Mouse (Mus musculus) splenic B cell, adult 2 months (primary cell): ENCODE measurements at regions not wholly inside any gene's neighbourhood (a gene's known extent, or its start where the extent isn't known, plus 50 kb on each side); places are given as distances from the start of the nearest gene placed in this dataset.

Experiments used
- DNase-seq: peaks from one replicate; pipeline ENCODE4 v3.0.0-alpha.2; 2011; ENCODE audit warnings: low read depth, low spot score
- H3K27me3 ChIP-seq: 2 replicates; pipeline ENCODE4 v1.6.1; 2012; ENCODE audit warnings: mild to moderate bottlenecking, low read length, moderate library complexity, mixed read lengths; ENCODE audit not compliant: control insufficient read depth, poor library complexity, insufficient read depth, severe bottlenecking
- H3K36me3 ChIP-seq: 2 replicates; pipeline ENCODE4 v1.6.1; 2012; ENCODE audit warnings: mild to moderate bottlenecking, low read length, moderate library complexity, mixed read lengths; ENCODE audit not compliant: control insufficient read depth, poor library complexity, insufficient read depth, severe bottlenecking

DNA sequence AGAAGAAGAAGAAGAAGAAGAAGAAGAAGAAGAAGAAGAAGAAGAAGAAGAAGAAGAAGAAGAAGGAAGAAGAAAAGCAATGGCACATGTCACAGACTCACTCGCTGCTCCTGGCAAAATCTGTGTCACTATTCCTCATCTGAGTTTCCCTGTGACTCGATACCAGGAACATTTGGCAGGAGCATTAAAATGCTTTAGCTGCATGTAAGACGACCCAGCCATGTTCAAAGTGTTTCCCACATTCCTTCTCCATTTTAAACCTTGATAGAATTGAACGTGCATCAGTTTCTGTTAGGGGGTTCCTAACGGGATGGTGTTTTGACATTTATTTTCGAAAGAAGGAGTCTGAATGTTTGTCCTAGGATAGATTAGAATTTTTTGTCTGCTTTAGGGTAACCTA, 51.2 kb upstream of the Pja2 start:
- Histone ChIP-seq H3K27me3 (no peaks in the 10 kb centered on the region), H3K36me3 (no peaks in the 10 kb centered on the region)
- no peak for DNase-seq

DNA sequence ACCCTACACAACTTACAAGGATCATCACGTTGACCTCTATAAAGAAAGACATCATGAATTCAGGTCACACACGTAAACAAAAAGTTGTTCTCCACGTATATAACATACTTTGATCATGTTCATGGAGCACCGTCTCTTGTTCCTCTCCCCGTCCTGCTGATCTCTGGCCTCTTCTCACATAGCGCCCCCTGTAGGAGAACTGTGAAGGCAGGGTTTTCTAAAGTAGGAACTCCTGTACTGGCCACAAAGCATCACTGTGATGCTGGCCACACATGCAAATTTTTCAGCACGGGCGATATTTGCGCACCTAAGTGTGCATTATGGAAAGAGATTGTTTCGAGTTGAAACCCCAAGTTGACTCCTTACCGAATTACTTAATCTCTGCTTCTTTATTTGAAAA, 51.9 kb upstream of the Pja2 start:
- Histone ChIP-seq H3K36me3 (no peaks in the 10 kb centered on the region), H3K27me3 (no peaks in the 10 kb centered on the region)
- no peak for DNase-seq

DNA sequence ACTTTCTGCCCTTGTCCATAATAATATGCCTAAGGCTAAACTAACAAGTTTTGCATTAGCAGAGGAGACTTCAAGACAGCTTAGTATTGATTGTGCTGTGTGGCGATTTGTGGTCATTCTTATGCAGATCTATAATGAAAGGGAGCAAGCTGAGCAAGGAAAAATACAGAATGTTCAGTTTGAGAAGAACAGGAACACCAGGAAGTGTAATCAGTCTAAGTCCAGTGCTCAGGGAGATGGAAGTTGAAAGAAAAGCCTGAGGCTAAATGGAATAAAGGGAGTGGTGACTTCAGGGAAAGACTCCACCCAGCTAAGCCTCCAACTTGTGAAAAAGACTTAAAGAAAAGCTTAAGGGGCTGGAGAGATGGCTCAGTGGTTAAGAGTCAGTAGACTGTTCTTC, 58.6 kb upstream of the Pja2 start:
- H3K27me3 ChIP-seq, result no peaks in the 10 kb centered on the region
- H3K36me3 ChIP-seq, result no peaks in the 10 kb centered on the region
- no peak for DNase-seq

DNA sequence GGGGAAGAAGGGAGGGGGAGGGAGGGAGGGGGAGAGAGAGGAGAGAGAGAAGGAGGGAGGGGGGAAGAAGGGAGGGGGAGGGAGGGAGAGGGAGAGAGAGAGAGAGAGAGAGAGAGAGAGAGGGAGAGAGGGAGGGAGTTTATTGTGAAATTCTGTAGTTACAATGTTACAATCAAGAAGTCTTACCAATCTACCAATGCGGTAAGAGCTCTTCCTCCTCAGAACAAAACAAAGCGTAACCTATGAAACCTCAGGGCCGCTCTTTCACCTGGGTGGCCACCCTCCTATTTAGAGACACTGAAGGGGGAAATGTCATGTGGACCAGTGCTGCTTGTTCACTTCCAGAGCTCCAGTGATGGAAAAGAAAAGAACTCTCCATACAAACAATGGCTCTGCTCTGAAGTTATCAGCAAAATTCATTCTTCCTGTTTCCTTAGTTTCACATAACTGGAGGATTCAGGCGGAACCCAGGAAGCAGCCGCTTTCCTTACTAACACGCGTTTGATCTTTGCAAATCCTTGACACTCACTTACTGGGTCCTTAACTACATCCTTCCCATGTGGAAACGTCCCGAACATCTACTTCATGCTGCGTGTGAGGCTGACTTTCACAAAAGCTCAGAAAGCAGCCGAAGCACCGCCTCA, 65.7 kb upstream of the Pja2 start:
- no peak for DNase-seq
- no peaks in the 10 kb centered on the region for H3K36me3 ChIP-seq
- H3K27me3 ChIP-seq, result no peaks in the 10 kb centered on the region

DNA sequence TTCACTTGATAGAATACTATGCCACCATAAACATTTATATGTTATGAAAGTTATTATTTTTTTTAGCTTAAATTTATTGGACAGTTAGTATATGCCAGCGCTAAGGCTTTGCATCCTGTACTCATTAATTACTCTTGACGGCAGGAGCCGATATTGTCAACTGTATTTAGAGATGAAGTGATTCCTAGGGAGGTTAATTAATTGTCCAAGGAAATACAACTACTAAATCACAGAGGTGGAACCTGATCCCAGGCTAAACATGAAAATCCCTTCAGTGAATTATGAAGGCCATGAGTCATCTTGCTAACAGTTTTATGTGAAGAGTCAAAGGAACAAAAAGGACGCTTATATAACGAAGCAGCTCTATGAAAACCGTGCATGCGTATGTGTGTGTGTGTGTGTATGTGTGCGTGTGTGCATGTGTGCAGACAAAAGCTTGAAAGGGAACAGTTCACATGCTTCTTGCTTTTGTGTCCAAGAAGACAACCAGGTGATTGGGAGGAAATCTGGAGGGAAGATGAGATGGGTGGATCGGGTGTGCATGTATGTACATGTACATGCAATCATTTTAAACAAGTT, 66.5 kb upstream of the Pja2 start:
- no peak for DNase-seq
- H3K36me3 ChIP-seq, result no peaks in the 10 kb centered on the region
- H3K27me3 ChIP-seq, result no peaks in the 10 kb centered on the region

DNA sequence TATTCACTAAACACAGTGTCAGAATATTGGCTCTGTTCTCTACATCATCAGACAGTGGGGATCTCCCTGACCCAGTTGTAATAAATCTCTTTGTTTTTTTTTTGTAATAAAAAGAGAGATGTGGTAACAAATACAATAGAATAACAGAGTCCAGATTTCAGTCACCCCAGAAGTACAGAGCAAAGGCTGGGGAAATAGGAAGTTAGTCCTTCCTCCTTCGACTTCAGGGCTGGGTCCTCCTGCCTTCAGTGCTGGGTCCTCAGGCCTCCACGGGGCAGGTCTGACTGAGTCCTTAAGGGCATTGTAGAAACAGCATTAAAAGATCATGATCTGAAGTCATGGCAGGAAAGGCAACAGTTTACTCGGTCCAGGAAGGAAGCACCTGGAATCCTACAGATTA, 67.0 kb upstream of the Pja2 start:
- no peaks in the 10 kb centered on the region for H3K36me3 ChIP-seq
- no peak for DNase-seq

GRCm38 (mm10) chr17:64406742-64407254, 75.1 kb upstream of the Pja2 start:
- Histone ChIP-seq H3K36me3 (no peaks in the 10 kb centered on the region), H3K27me3 (no peaks in the 10 kb centered on the region)
- DNase-seq, result no peak

More for the DNA sequence above, 67.0 kb upstream of the Pja2 start:
- no peaks in the 10 kb centered on the region for H3K27me3 ChIP-seq

DNA sequence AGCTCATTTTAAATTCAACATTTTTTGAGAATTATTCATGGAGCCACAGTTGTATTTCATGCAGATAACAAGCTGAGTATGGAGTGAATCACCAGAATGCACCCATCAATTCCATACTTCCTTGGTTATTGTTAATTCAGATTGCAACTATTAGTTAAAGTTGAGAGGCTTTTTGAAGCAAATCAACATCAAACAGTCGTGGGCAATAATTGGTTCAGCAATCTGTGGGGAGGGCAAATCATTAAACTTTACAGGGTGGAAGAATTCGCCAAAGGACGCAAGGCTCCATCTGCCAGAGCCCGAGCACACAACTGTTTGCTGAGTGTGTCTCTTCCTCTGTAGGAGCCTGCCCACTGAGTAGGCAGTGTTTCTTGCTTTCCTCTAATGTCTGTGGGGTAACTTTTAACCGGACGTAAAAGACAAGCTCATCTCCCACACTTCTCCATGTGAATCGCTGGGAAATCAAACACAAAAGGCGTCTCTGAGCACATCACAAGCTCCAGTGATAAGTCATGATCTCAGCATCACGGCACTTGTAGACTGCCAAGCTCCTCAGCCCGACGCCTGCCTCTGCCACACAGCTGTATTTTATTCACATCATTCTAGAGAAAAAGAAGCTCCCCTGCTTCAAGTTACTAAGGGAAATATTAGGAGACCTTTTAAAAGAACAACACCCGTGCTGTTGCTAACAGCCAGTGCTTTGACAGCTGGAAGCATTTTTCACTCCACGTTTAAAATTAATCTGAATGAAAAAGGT, 75.7 kb upstream of the Pja2 start:
- Histone ChIP-seq H3K36me3 (no peaks in the 10 kb centered on the region), H3K27me3 (no peaks in the 10 kb centered on the region)
- no peak for DNase-seq

DNA sequence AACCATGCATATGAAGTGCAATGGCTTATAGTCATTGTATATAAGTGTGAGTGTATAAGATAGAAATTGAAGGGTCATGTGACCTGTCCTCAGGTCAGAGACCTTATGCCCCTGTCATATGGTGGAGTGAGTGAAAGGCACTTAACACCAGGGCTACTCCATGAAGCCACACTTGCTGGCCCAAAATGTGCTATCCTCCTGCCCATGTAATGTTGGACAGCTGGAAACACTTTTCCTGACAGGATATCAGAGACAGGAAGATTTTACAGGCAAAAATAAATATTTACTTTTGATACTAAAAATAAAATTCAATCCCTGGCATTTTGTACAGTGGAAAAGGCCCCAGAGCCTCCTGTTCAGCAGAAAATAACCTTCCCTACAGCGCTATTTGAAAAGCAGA, 94.1 kb upstream of the Pja2 start:
- Histone ChIP-seq H3K27me3 (no peaks in the 10 kb centered on the region), H3K36me3 (no peaks in the 10 kb centered on the region)
- DNase-seq, result no peak

- H3K36me3 ChIP-seq, result no peaks in the 10 kb centered on the region
- H3K27me3 ChIP-seq, result no peaks in the 10 kb centered on the region
- no peak for DNase-seq
Measured at GRCm38 (mm10) chr17:64426536-64426935, 94.8 kb upstream of the Pja2 start.

- H3K27me3 ChIP-seq, result no peaks in the 10 kb centered on the region
- DNase-seq, result no peak
- H3K36me3 ChIP-seq, result no peaks in the 10 kb centered on the region
Measured at GRCm38 (mm10) chr17:64439571-64439970, 107.9 kb upstream of the Pja2 start.

- no peak for DNase-seq
- H3K27me3 ChIP-seq, result no peaks in the 10 kb centered on the region
Measured at GRCm38 (mm10) chr17:64454736-64455135, 123.0 kb upstream of the Pja2 start.

GRCm38 (mm10) chr17:64466273-64466672, 134.3 kb upstream of the Man2a1 start:
- no peaks in the 10 kb centered on the region for H3K27me3 ChIP-seq
- no peaks in the 10 kb centered on the region for H3K36me3 ChIP-seq
- no peak for DNase-seq

More at GRCm38 (mm10) chr17:64454736-64455135, 123.0 kb upstream of the Pja2 start:
- no peaks in the 10 kb centered on the region for H3K36me3 ChIP-seq

DNA sequence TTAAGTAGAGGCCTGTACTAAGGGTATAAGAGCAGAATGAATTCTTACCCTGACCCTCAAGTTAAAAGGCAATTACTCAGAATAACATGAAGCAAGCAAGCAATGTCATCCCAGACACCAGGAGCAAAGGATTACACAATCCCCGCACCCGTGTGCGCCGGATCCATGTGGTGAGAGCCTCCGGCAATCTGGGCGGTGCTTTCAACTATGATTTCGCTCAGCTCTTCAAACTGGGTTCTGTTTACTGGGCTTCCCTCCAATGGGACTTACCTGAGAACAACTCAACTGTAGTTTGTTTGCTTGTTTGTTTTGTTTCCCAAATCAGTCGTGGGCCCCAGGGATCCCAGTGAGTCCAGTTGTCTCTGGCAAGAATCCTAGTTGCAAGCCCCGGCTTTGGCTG, 133.8 kb upstream of the Man2a1 start:
- Histone ChIP-seq H3K36me3 (no peaks in the 10 kb centered on the region), H3K27me3 (no peaks in the 10 kb centered on the region)
- no peak for DNase-seq

- no peak for DNase-seq
- Histone ChIP-seq H3K27me3 (no peaks in the 10 kb centered on the region), H3K36me3 (no peaks in the 10 kb centered on the region)
Measured at GRCm38 (mm10) chr17:64467297-64467696, 133.2 kb upstream of the Man2a1 start.
